Mouse (Mus musculus): ENCODE results near the gene Cog7. TPM values are rescaled to one million over a fixed set of nuclear protein-coding genes. Genes with fewer than 3 reads are reported as not detected.

Cog7 gene
- polyA plus RNA-seq, 1 experiment from 2014 or later, result 26.1 TPM

DNA sequence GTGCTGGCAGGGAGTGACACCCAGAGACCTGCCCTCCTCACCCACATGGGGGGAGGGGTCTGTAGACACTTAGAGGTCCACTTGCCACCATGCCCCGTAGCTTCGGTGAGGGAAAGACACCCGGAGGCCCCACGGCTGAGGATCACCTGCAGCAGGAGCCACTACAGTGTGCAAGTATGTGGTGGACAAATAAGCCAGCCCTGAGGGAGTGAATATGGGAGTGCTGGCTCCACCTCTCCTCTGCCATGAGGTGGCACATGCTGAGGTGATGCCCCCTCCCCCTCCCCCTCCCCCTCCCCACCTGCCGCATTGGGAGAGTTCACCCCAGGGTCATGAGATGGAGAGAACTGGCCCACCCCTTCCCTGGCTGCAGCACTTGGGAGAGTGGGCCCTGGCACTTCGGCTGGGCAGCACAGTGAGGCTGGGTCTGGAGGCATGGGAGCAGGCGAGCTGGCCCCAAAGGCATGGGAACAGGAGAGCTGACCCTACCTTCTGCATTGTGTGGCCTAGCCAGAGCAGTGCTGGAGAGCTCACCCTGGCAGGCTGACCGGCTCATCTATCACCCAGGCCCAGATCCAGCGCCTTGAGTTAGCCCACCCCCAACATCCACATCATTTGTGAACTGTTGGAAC, 132.9 kb downstream of the Cog7 start:
- WGBS, result 55% methylated on average over 8 of the region's 9 CpGs
- no peak overlapping the region for H3K4me3 ChIP-seq (ENCODE audit: low read length)
- peak overlapping the region; percentile 17; the same call in 1 of the 2 replicates for H3K27ac ChIP-seq (ENCODE audit: low read length)
- peak overlapping the region; percentile 11; the same call in 1 of the 2 replicates for H3K9ac ChIP-seq (ENCODE audit: low read length)
- H3K4me1 ChIP-seq (replicated peaks; ENCODE audit: control insufficient read depth, insufficient read depth, low read length), result 0 out of 2 replicates have a peak, but pooled peaks cover 4% of the 10 kb centered on the region
- H3K27me3 ChIP-seq (ENCODE audit: control insufficient read depth, insufficient read depth, low read depth, low read length), result no peaks in the 10 kb centered on the region
- no peaks in the 10 kb centered on the region for H3K36me3 ChIP-seq (ENCODE audit: control insufficient read depth, insufficient read depth, low read length)
- no peak overlapping the region for H3K4me2 ChIP-seq (ENCODE audit: low read depth, low read length)
- ATAC-seq (ENCODE audit: low read depth), result peak; percentile 81
- H3K9me3 ChIP-seq (ENCODE audit: control insufficient read depth, low read length), result no peaks in the 10 kb centered on the region

DNA sequence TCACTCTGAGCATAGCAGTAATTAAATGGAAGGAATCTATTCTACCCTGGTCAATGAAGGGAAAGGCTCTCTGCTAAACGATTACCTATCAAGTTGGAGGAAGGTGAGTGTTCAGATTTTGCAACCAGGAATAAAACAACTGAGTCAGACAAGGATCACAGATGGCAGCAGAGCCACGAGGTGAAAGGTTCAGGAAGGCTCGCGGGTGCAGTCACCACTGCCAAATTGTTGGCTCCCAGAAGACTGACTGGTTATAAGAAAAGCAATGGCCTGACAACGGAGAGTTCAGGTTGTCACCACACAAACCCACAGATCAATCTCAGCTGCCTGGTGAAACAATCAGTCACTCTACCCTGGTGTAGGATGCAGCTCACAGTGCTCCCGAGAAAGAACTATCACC, 135.5 kb downstream of the Cog7 start:
- no peaks in the 10 kb centered on the region for H3K36me3 ChIP-seq (ENCODE audit: control insufficient read depth, insufficient read depth, low read length)
- no peak overlapping the region for H3K9ac ChIP-seq (ENCODE audit: low read length)
- H3K4me2 ChIP-seq (ENCODE audit: low read depth, low read length), result no peak overlapping the region
- no peak for ATAC-seq (ENCODE audit: low read depth)
- 60% methylated on average over 6 of the region's 6 CpGs for WGBS
- no peaks in the 10 kb centered on the region for H3K9me3 ChIP-seq (ENCODE audit: control insufficient read depth, low read length)
- H3K27ac ChIP-seq (ENCODE audit: low read length), result no peak overlapping the region
- H3K4me1 ChIP-seq (replicated peaks; ENCODE audit: control insufficient read depth, insufficient read depth, low read length), result 0 out of 2 replicates have a peak, but pooled peaks cover 4% of the 10 kb centered on the region
- no peaks in the 10 kb centered on the region for H3K27me3 ChIP-seq (ENCODE audit: control insufficient read depth, insufficient read depth, low read depth, low read length)
- no peak overlapping the region for H3K4me3 ChIP-seq (ENCODE audit: low read length)

DNA sequence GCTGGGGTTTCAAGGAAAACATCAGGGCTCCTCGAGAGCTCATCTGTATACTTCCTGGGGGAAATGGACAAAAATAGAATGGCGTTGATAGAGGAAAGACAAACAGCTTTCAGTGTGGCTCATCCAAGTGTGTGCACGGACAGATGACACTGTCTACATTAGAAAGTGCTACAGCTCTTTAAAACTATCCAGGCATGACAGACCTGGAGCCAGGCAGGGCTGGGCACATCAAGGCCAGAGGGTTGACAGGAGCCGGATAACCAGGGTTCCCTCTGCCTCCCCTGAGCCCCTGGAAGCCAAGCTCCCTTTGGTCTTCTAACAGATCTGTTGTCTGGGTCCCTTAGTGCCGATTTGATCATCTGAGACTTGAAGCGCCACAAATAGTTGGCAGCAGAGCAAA, 139.3 kb downstream of the Cog7 start:
- H3K9me3 ChIP-seq (ENCODE audit: control insufficient read depth, low read length), result no peaks in the 10 kb centered on the region
- no peaks in the 10 kb centered on the region for H3K36me3 ChIP-seq (ENCODE audit: control insufficient read depth, insufficient read depth, low read length)
- no peak overlapping the region for H3K4me3 ChIP-seq (ENCODE audit: low read length)
- no peak overlapping the region for H3K4me2 ChIP-seq (ENCODE audit: low read depth, low read length)
- no peaks in the 10 kb centered on the region for H3K4me1 ChIP-seq (replicated peaks; ENCODE audit: control insufficient read depth, insufficient read depth, low read length)
- no peak for ATAC-seq (ENCODE audit: low read depth)
- H3K27ac ChIP-seq (ENCODE audit: low read length), result no peak overlapping the region
- 49% methylated on average over 6 of the region's 6 CpGs for WGBS
- no peak overlapping the region for H3K9ac ChIP-seq (ENCODE audit: low read length)
- H3K27me3 ChIP-seq (ENCODE audit: control insufficient read depth, insufficient read depth, low read depth, low read length), result no peaks in the 10 kb centered on the region

DNA sequence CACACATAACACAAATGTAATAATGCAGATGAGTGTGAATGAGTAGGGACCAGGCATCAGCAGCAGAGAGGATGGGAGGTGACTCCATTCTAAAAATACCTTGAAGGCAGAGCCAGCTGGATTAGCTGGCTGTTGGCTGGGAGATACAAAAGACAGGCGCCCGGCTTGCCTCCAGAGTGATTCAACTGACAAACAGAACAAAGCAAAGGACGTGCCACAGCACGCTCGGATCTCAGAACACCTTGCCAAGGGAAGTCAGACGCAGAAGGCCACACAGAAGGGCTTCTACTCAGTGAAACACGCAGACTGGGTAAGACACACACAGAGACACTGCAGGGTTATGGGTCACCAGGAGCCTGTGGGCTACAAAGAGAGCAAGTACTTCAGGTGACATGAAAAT, 140.7 kb downstream of the Cog7 start:
- H3K9ac ChIP-seq (ENCODE audit: low read length), result no peak overlapping the region
- H3K9me3 ChIP-seq (ENCODE audit: control insufficient read depth, low read length), result no peaks in the 10 kb centered on the region
- no peak overlapping the region for H3K27ac ChIP-seq (ENCODE audit: low read length)
- H3K4me2 ChIP-seq (ENCODE audit: low read depth, low read length), result no peak overlapping the region
- no peak overlapping the region for H3K4me3 ChIP-seq (ENCODE audit: low read length)
- 49% methylated on average over 7 of the region's 7 CpGs for WGBS
- no peaks in the 10 kb centered on the region for H3K4me1 ChIP-seq (replicated peaks; ENCODE audit: control insufficient read depth, insufficient read depth, low read length)
- no peaks in the 10 kb centered on the region for H3K27me3 ChIP-seq (ENCODE audit: control insufficient read depth, insufficient read depth, low read depth, low read length)
- no peaks in the 10 kb centered on the region for H3K36me3 ChIP-seq (ENCODE audit: control insufficient read depth, insufficient read depth, low read length)
- no peak for ATAC-seq (ENCODE audit: low read depth)

DNA sequence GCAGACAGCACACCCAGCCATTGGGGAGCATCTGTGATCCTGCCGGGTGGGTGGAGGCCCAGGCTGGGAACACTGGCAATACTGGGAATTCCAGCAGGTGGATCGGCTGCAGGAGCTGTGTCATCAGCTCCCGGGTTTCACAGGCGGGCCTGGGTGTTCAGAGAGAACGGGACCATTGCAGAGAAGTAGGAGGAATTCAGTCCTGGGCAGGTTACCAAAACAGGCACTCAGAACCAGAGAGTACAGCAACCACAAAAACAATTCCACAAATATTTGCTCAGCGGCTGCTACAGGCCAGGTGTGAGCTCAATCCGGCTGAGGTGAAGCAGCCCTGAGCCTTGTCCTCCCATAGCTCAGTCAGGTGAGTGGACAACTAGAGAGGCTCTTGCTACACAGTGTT, 144.7 kb downstream of the Cog7 start:
- no peak overlapping the region for H3K4me3 ChIP-seq (ENCODE audit: low read length)
- WGBS, result 57% methylated on average over 7 of the region's 7 CpGs
- H3K4me2 ChIP-seq (ENCODE audit: low read depth, low read length), result no peak overlapping the region
- peak overlapping the region; percentile 11; the same call in 1 of the 2 replicates for H3K27ac ChIP-seq (ENCODE audit: low read length)
- no peaks in the 10 kb centered on the region for H3K9me3 ChIP-seq (ENCODE audit: control insufficient read depth, low read length)
- H3K9ac ChIP-seq (ENCODE audit: low read length), result no peak overlapping the region
- peak; percentile 80 for ATAC-seq (ENCODE audit: low read depth)
- H3K4me1 ChIP-seq (replicated peaks; ENCODE audit: control insufficient read depth, insufficient read depth, low read length), result no peaks in the 10 kb centered on the region
- H3K36me3 ChIP-seq (ENCODE audit: control insufficient read depth, insufficient read depth, low read length), result no peaks in the 10 kb centered on the region
- no peaks in the 10 kb centered on the region for H3K27me3 ChIP-seq (ENCODE audit: control insufficient read depth, insufficient read depth, low read depth, low read length)

GRCm38 (mm10) chr7:121835392-121835791, 146.1 kb downstream of the Cog7 start:
- Histone ChIP-seq H3K27ac (ENCODE audit: low read length) (no peak overlapping the region), H3K27me3 (ENCODE audit: control insufficient read depth, insufficient read depth, low read depth, low read length) (no peaks in the 10 kb centered on the region), H3K9ac (ENCODE audit: low read length) (no peak overlapping the region), H3K4me3 (ENCODE audit: low read length) (no peak overlapping the region), H3K36me3 (ENCODE audit: control insufficient read depth, insufficient read depth, low read length) (no peaks in the 10 kb centered on the region), H3K4me2 (ENCODE audit: low read depth, low read length) (no peak overlapping the region), H3K9me3 (ENCODE audit: control insufficient read depth, low read length) (no peaks in the 10 kb centered on the region), H3K4me1 (replicated peaks; ENCODE audit: control insufficient read depth, insufficient read depth, low read length) (no peaks in the 10 kb centered on the region)
- WGBS, result 83% methylated on average over 7 of the region's 7 CpGs
- ATAC-seq (ENCODE audit: low read depth), result no peak

Other genes starting within 250 kb of the Cog7 start
- gene Scnn1g, start 247.2 kb downstream of the Cog7 start, polyA plus RNA-seq (2015; fragmentation: Nextera tagmentation; extraction: Ambion mirVana), result 11.5 and 13.9 TPM in 2 replicates
- 7.1 and 7.4 TPM in 2 replicates for gene Scnn1b, start 116.7 kb downstream of the Cog7 start, polyA plus RNA-seq (2015; fragmentation: Nextera tagmentation; extraction: Ambion mirVana)
- gene Gga2, start 39.5 kb upstream of the Cog7 start, polyA plus RNA-seq (2015; fragmentation: Nextera tagmentation; extraction: Ambion mirVana), result 65.7 and 67.3 TPM in 2 replicates
- gene Ubfd1, start 85.5 kb upstream of the Cog7 start, polyA plus RNA-seq (2015; fragmentation: Nextera tagmentation; extraction: Ambion mirVana), result 43.5 and 44.4 TPM in 2 replicates
- gene Ears2, start 85.6 kb upstream of the Cog7 start, polyA plus RNA-seq (2015; fragmentation: Nextera tagmentation; extraction: Ambion mirVana), result 12.2 and 12.8 TPM in 2 replicates
- gene Ndufab1, start 120.2 kb upstream of the Cog7 start, polyA plus RNA-seq (2015; fragmentation: Nextera tagmentation; extraction: Ambion mirVana), result 564 and 584 TPM in 2 replicates
- 15.0 and 18.4 TPM in 2 replicates for gene Palb2, start 151.3 kb upstream of the Cog7 start, polyA plus RNA-seq (2015; fragmentation: Nextera tagmentation; extraction: Ambion mirVana)
- gene Dctn5, start 151.3 kb upstream of the Cog7 start, polyA plus RNA-seq (2015; fragmentation: Nextera tagmentation; extraction: Ambion mirVana), result 116 and 117 TPM in 2 replicates
- gene Plk1, start 177.7 kb upstream of the Cog7 start, polyA plus RNA-seq (2015; fragmentation: Nextera tagmentation; extraction: Ambion mirVana), result 136 and 146 TPM in 2 replicates
- gene Ern2, start 204.5 kb upstream of the Cog7 start, polyA plus RNA-seq (2015; fragmentation: Nextera tagmentation; extraction: Ambion mirVana), result 0.34 and 1.2 TPM in 2 replicates
- gene Chp2, start 237.8 kb upstream of the Cog7 start, polyA plus RNA-seq (2015; fragmentation: Nextera tagmentation; extraction: Ambion mirVana), result 1.2 and 1.9 TPM in 2 replicates

All from lung, embryonic 16.5 days (tissue).